Mouse (Mus musculus) embryonic fibroblast, embryonic 13.5 days (primary cell): Measurements from ENCODE around the gene Arhgef9.

Experiments used
- CTCF ChIP-seq: IDR thresholded peaks from 2 replicates; pipeline ENCODE4 v1.5.1; 2011; ENCODE audit warnings: mild to moderate bottlenecking, control low read depth, low read length, moderate library complexity, borderline replicate concordance; ENCODE audit not compliant: insufficient read depth
- POLR2A ChIP-seq: IDR thresholded peaks from 2 replicates; pipeline ENCODE4 v1.6.1; 2011; ENCODE audit warnings: low read depth, mild to moderate bottlenecking, control low read depth, low read length, moderate library complexity

- TF ChIP-seq CTCF (no peak), POLR2A (no peak)
These were observed 42.2 kb upstream of the Arhgef9 start for GRCm38 (mm10) chrX:95238896-95239295.
